Mouse (Mus musculus) right cerebral cortex, postnatal 14 days (tissue): ENCODE data around the gene Tmem121.

Source experiments
- DNase-seq: peaks from one replicate; pipeline ENCODE4 v3.0.0; 2022

Tmem121 gene

GRCm38 (mm10) chr12:113149896-113150295 lies 35.8 kb upstream of the Tmem121 start:
- no peak for DNase-seq

DNA sequence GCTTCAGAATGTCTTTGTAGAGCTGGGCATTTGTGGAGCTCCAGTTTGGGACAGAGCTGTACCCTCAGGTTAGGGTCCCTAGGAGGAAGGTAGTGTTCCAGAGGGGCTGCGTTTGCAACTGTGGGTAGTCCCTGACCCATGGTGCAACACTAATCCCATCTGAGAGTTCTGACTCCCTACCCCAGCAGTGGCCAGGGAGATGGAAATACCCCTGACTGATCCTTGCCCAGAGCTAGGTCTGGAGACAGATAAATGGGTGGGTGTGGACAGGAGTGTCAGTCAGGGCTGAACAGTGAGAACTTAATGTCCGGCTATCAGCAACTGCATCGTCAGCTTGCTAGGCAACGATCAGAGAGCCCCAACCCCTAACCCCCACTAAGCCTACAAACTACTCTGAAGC lies 35.1 kb upstream of the Tmem121 start:
- no peak for DNase-seq

DNA sequence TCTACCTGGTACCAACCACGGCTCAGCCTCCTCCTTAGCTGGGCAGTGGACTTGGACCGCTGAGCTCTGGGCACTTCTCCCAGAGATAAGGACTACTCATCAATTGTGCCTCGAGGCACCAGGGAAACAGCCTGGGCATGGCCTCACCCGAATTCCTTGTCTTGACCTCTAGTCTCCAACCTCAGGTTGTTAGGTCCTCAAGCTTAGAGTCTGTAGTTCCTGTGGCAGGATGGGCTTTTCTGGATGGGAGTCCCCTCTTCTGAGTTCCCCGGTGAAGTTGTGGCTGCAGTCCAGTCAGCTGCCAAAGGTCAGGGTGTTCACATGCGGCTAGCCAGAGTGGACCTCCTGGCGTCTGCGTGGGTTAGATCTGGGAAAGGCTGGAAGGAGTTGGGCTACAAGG lies 34.7 kb upstream of the Tmem121 start:
- DNase-seq: no peak

DNA sequence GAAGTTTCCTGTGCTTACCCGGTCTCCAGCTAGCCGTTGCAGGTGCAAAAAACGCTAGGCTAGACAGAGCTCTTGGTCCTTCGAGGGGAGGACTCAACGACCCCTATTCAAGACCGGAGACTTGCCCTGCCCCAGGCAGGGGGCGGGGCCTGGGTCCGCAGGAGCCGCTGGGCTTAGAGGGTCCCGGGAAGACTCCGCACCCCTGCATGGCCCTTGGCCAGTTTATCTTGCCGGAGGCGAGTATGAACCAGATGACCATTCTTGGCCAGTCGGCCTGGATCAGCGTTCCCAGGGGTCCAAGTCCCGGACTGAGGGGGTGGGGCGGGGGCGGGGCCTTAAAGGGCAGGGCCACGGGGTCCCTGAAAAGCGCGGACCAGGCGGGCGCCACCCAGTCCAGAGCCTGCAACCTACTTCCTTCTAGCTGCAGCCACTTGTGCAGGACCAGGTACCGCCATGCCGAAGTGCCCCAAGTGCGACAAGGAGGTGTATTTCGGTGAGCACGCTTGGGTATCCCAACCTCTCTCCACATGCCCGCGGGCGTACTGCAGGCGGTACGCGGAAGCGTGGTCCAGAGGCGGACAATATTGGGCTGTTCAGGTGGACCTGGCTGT lies 34.0 kb upstream of the Tmem121 start:
- DNase-seq: no peak

- no peak for DNase-seq
Measured at GRCm38 (mm10) chr12:113152272-113152661, 33.5 kb upstream of the Tmem121 start.

GRCm38 (mm10) chr12:113152991-113153525 lies 32.7 kb upstream of the Tmem121 start:
- DNase-seq: no peak

DNA sequence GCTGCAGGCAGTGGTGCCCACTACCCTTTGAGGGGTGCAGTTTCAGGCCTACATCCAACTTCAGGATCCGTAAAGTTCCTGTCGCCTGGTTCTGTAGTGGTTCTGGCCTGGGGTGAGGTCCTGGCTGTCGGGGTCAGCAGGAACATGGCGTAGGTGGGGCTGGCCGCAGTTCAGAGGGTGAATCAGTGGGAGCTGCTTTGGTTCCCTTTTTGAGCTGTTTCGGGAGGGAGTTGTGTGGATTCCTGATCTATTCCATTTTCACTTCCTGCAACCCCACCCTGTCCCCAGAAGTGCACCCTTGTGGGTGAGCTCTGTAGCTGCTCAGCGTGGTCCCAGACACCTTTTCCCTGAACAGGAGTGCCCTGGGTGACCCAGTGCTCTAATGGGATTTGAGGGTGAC lies 31.8 kb upstream of the Tmem121 start:
- no peak for DNase-seq

- DNase-seq: no peak
Measured at GRCm38 (mm10) chr12:113154747-113155075, 31.0 kb upstream of the Tmem121 start.

GRCm38 (mm10) chr12:113155076-113155771 lies 30.5 kb upstream of the Tmem121 start:
- DNase-seq: no peak

DNA sequence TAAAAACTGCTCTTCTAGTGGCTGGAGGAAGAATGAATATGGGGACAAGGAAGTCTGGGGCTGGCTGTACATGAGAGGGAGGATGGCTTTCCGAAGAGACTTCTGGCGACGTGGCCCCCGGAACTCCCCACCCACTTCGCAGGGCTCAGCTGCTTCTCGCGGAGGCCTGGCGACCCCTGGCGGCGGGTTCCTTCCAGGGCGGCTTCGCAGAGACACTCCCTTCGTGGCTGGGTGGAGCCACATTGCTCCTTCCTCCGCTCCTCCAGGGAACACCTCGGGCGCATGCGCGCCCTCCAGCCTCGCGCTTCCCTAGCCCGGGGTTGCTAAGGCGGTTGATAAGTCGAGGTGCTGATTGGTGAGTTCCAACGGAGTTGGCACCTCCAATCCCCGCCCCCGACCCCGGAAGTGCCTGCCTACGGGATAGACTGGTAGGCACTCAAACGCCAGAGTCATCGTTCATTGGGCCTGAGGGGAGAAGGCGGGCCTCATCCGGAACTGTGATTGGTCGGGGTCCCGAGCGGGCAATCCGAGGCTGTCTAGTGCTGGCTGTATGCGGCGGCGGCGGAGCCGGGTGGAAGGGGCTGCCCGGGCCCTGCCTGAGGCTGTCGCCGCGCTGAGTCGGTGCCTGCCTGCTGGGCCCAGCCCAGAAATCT lies 29.7 kb upstream of the Tmem121 start, which contains the start of gene Tedc1:
Tedc1 (plus strand) TSS at position 535 of the 653 bp plus-strand sequence.
- peak; percentile 100 for DNase-seq

DNA sequence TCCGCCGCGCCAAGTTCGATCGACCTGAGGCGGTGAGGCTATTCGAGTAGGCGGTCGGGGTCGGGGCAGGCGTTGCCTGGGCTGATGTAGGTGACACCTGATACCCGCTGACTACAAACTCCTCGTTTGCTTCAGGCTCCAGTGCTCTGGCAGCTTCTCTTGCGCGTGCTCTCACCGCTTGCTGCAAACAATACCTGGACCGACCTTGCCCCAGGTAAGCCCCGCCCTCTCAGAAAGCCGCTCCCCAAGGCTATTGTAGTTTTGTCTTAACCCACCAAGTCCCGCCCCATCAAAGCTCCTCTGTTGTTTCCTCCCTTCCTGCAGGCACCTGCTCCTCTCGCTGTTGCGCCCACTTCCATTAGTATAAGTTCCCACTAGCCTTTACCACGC lies 29.2 kb upstream of the Tmem121 start:
- no peak for DNase-seq

GRCm38 (mm10) chr12:113157002-113157401 lies 28.7 kb upstream of the Tmem121 start:
- no peak for DNase-seq

DNA sequence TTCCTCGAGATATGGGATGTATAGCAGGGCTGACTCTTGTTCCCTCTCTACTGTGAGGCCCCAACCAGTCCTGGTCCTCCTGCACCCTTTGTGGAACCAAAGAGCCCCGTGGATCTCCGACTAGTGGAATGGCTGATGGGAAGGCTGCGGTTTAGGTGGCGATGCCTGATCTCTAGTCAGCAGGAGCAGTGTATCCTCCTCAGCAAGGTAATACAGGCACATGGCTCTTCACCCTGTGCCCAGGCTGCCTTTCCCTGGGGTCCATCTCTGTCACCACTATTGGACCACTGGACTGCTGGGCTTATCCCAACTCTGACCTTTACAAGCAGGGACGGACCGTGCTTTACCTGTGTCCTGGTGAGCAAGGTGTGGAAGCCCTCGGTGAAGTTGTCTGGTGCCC lies 28.2 kb upstream of the Tmem121 start:
- no peak for DNase-seq

GRCm38 (mm10) chr12:113157971-113158370 lies 27.8 kb upstream of the Tmem121 start:
- no peak for DNase-seq

GRCm38 (mm10) chr12:113163561-113164006 lies 22.1 kb upstream of the Tmem121 start:
- DNase-seq: no peak

DNA sequence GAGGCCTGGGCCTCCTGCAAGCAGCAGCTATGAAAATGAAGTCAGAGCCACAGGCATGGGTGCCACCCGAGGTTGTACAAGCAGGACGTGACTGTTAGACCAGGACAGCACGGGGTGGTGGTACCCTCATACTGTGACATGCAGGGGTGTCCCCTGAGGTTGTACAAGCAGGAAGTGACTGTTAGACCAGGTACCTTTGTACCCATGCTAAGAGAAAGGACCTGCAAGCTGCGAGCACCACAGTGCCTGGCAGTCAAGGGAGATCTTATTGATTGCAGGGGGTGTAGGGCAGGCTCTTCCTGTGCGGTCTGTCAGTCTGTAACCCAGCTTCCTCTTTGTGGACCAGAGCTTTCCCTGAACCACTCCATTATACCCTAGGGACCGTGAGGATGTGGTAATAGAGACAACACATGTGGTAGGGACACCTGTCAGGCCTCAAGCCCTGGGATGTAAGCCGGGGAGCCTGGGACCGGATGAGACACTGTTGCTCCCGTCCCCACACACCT lies 17.6 kb upstream of the Tmem121 start:
- no peak for DNase-seq

GRCm38 (mm10) chr12:113176960-113177725 lies 8.6 kb upstream of the Tmem121 start:
- DNase-seq: no peak

GRCm38 (mm10) chr12:113181020-113181419 lies 4.7 kb upstream of the Tmem121 start:
- no peak for DNase-seq

DNA sequence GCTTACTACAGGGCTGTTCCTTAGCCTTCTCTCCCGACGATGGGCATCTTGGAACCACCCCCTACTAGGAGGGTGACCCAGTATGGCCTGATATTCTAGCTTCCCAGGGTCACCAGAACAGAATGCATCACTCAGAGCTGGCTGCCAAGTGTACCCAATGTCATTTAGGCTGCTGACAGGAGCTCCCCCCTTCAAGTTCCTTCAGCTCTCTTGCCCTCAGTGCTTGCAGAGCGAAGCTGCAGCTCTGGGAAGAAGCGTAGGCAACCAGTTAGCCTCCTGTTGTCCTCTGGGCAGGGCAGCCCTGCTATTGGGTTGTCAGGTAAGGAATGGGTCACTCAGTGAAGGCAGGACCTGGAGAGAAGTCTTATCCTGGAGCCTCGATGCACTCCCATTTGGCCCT lies 785 bp upstream of the Tmem121 start:
- DNase-seq: no peak

GRCm38 (mm10) chr12:113186326-113187010 lies 738 bp downstream of the Tmem121 start:
- no peak for DNase-seq

DNA sequence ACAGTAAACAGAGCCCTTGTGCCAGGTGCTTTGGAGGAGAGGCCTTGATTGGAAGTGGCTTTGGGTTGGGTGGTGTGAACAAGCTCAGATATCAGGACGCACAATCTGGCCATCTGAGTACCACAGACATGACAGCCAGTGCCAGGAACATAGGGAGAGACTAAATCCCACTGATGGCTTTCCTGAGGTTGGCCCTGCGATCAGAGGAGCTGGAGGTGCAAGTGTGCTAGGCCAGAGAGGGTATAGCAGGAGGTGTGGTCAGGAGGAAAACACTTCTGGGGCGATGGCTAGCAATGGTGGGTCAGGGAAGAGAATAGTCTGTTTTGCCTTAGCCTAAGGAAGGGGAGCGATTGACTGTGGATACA lies 1.3 kb downstream of the Tmem121 start:
- no peak for DNase-seq

GRCm38 (mm10) chr12:113187584-113188295 lies 2.0 kb downstream of the Tmem121 start:
- DNase-seq: peak; percentile 95
